Mouse (Mus musculus): Measurements from ENCODE around the gene Tmem72.

The Tmem72 gene

GRCm38 (mm10) chr6:116649811-116650210, 66.9 kb downstream of the Tmem72 start:
- no peak for DNase-seq (ENCODE audit: low read depth)

GRCm38 (mm10) chr6:116647763-116648162, 69.0 kb downstream of the Tmem72 start:
- DNase-seq (ENCODE audit: low read depth): no peak

- no peak for DNase-seq (ENCODE audit: low read depth)
Measured at GRCm38 (mm10) chr6:116644335-116644734, 72.4 kb downstream of the Tmem72 start.

- DNase-seq (ENCODE audit: low read depth): no peak
Measured at GRCm38 (mm10) chr6:116643881-116644280, 72.8 kb downstream of the Tmem72 start.

- no peak for DNase-seq (ENCODE audit: low read depth)
Measured at GRCm38 (mm10) chr6:116642942-116643341, 73.8 kb downstream of the Tmem72 start.

GRCm38 (mm10) chr6:116639663-116640062, 77.0 kb downstream of the Tmem72 start:
- DNase-seq (ENCODE audit: low read depth): no peak

- DNase-seq (ENCODE audit: low read depth): no peak
Measured at GRCm38 (mm10) chr6:116638871-116639270, 77.8 kb downstream of the Tmem72 start.

GRCm38 (mm10) chr6:116637496-116637895, 79.2 kb downstream of the Tmem72 start:
- DNase-seq (ENCODE audit: low read depth): no peak

GRCm38 (mm10) chr6:116636581-116637235, 80.0 kb downstream of the Tmem72 start:
- DNase-seq (ENCODE audit: low read depth): no peak

GRCm38 (mm10) chr6:116635251-116636180, 81.2 kb downstream of the Tmem72 start:
- DNase-seq (ENCODE audit: low read depth): no peak

- no peak for DNase-seq (ENCODE audit: low read depth)
Measured at GRCm38 (mm10) chr6:116633741-116634695, 82.7 kb downstream of the Tmem72 start.

- peak; percentile 66 for DNase-seq (ENCODE audit: low read depth)
Measured at GRCm38 (mm10) chr6:116632129-116632528, 84.6 kb downstream of the Tmem72 start.

GRCm38 (mm10) chr6:116629766-116630165, 86.9 kb downstream of the Tmem72 start:
- no peak for DNase-seq (ENCODE audit: low read depth)

All from c-Kit-positive CD71-negative TER-119-negative erythroid progenitor cells, embryonic 14.5 days (primary cell).